Mouse (Mus musculus): ENCODE measurements around the gene Zfp600. TPM values are rescaled to one million over a fixed set of nuclear protein-coding genes. Genes with fewer than 3 reads are reported as not detected.

Gene Zfp600
- polyA plus RNA-seq (2014; fragmentation: Illumina TruSeq; extraction: RNeasy Lipid Tissue Mini Kit (QIAGEN cat#74804); ENCODE audit: low read depth, low replicate concordance): not detected

GRCm38 (mm10) chr4:146156524-146156923 lies at the start of gene Zfp600:
Gene Zfp600, plus strand, starts transcription at chr4:146156824.

Other genes starting within 250 kb of the Zfp600 start
- not detected for gene Zfp987, start 59.5 kb upstream of the Zfp600 start, polyA plus RNA-seq (2014; fragmentation: Illumina TruSeq; extraction: RNeasy Lipid Tissue Mini Kit (QIAGEN cat#74804); ENCODE audit: low read depth, low replicate concordance)

Measured in heart, adult 10 weeks (tissue).